Mouse (Mus musculus): ENCODE measurements at regions not wholly inside any gene's neighbourhood (a gene's known extent, or its start where the extent isn't known, plus 50 kb on each side); places are given as distances from the start of the nearest gene placed in this dataset.

DNA sequence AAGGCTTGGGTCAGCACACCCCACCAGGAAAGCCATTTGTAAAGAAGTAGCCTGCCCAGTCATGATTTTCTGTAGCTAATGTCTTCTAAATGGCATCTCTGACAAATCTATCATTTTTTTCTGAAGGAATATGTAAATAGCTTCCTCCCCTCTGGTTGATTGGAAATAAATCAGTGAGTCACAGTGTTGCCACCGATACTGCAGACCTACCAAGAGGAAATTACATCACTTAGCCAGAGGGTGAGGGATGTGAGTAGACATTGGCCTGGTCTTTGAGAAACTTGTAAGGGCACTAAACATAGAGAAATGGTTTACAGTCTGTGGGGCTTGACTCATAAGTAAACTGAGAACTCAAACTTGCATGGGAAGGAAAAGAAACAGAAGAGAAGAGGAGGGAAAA, 163.1 kb upstream of the 4930412O13Rik start:
- no peaks in the 10 kb centered on the region for H3K9me3 ChIP-seq (replicated peaks; ENCODE audit: low read length)
- peaks cover 0 to 13% of the 10 kb centered on the region in 2 experiments; a peak in 2 of 4 replicates for H3K4me1 ChIP-seq (ENCODE audit: control insufficient read depth in 1 of 2, insufficient read depth in 2 of 2)
- no peaks in the 10 kb centered on the region for H3K27me3 ChIP-seq (replicated peaks)
- no peak overlapping the region for H3K9ac ChIP-seq (ENCODE audit: insufficient read depth, low read depth)
- H3K36me3 ChIP-seq (replicated peaks in 1 of 2; ENCODE audit: control insufficient read depth in 1 of 2, insufficient read depth in 1 of 2, low read length in 1 of 2), result no peaks in the 10 kb centered on the region
- H3K27ac ChIP-seq (ENCODE audit: insufficient read depth, low read depth), result no peak overlapping the region
- dilution Hi-C loops (cut with MboI; ENCODE audit: extremely low pct_ligation_motif_present, extremely low pct_unique_long_range_greater_than_20kb, low sequenced_read_pairs), result no loop called here
- no peaks in the 10 kb centered on the region for H3K79me2 ChIP-seq (replicated peaks; ENCODE audit: control insufficient read depth, extremely low read depth, insufficient read depth, poor library complexity, severe bottlenecking)
- in situ Hi-C loops (cut with MboI; ENCODE audit: low pct_ligation_motif_present, low pct_unique_long_range_greater_than_20kb, low sequenced_read_pairs), result no loop called here
- H3K4me3 ChIP-seq (replicated peaks in 1 of 3; ENCODE audit: low read depth in 2 of 3, low read length in 2 of 3, poor library complexity in 1 of 3), result no peak overlapping the region
- H3K4me2 ChIP-seq (ENCODE audit: insufficient read depth, low read depth, poor library complexity, severe bottlenecking), result no peak overlapping the region
- peak; percentile 37 for DNase-seq (ENCODE audit: extremely low read depth)
- TF ChIP-seq RAD21 (IDR thresholded peaks at IDR 0.05; ENCODE audit: low read depth, low read length) (no peak), ETS1 (conservative IDR thresholded peaks at IDR 0.05; ENCODE audit: low read depth, low read length) (no peak), ZNF384 (IDR thresholded peaks at IDR 0.05; ENCODE audit: low read depth, low read length) (no peak), MAX (IDR thresholded peaks at IDR 0.05; ENCODE audit: low read length) (no peak), SIN3A (IDR thresholded peaks at IDR 0.05; ENCODE audit: low read length) (no peak), CHD2 (IDR thresholded peaks at IDR 0.05; ENCODE audit: low read length) (no peak), SMC3 (IDR thresholded peaks at IDR 0.05; ENCODE audit: low read depth, low read length) (no peak)

DNA sequence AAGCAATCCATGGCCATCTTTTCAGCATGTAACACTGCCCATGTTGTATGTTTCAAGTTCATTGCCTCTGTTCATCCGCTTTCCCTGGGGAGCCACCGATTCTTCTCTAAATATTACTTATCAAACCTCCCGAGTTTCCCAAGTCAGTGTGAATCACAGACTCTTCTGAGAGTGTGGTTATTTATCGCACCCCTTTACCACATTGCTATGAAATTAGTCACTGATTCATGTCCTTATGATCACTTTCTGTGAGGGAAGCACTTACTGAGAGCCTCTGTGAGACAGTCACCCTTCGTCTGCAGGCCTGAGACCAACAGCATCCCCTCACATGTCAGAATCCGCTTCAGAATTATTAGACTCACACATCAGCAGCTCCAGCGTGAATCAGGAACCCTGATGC, 147.8 kb upstream of the 4930412O13Rik start:
- in situ Hi-C loops (cut with MboI; ENCODE audit: low pct_ligation_motif_present, low pct_unique_long_range_greater_than_20kb, low sequenced_read_pairs) (no loop called here), dilution Hi-C loops (cut with MboI; ENCODE audit: extremely low pct_ligation_motif_present, extremely low pct_unique_long_range_greater_than_20kb, low sequenced_read_pairs) (no loop called here)

DNA sequence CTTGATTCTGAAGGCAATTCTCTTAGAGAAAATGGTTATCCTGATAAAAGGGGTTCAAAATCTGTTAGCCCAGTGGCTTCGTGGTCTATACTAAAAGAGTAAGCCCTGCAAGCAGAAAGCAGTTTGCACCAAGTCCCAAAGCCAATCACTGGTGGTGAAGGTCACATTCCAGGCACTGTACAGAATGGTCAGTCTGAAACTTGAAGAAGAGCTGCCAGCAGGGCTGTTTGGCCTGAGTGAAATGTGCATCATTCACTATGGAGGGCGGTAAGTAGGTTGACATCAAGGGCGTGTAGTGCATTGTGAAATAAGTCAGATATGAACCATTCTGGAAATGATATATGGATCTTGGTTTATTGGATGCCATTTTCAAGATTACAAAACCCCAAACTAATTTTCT, 136.9 kb upstream of the 4930412O13Rik start:
- dilution Hi-C loops (cut with MboI; ENCODE audit: extremely low pct_ligation_motif_present, extremely low pct_unique_long_range_greater_than_20kb, low sequenced_read_pairs), result no loop called here
- H3K4me3 ChIP-seq (replicated peaks in 1 of 3; ENCODE audit: low read depth in 2 of 3, low read length in 2 of 3, poor library complexity in 1 of 3), result no peak overlapping the region

More for the DNA sequence above, 147.8 kb upstream of the 4930412O13Rik start:
- H3K27me3 ChIP-seq (replicated peaks), result no peaks in the 10 kb centered on the region
- no peaks in the 10 kb centered on the region for H3K79me2 ChIP-seq (replicated peaks; ENCODE audit: control insufficient read depth, extremely low read depth, insufficient read depth, poor library complexity, severe bottlenecking)
- no peak for TF ChIP-seq RAD21 (IDR thresholded peaks at IDR 0.05; ENCODE audit: low read depth, low read length)
- no peak for TF ChIP-seq SIN3A (IDR thresholded peaks at IDR 0.05; ENCODE audit: low read length)
- no peak for TF ChIP-seq CHD2 (IDR thresholded peaks at IDR 0.05; ENCODE audit: low read length)
- TF ChIP-seq ZNF384 (IDR thresholded peaks at IDR 0.05; ENCODE audit: low read depth, low read length), result no peak
- TF ChIP-seq JUN (IDR thresholded peaks at IDR 0.05; ENCODE audit: insufficient read depth, low read depth, low read length), result no peak
- no peak for TF ChIP-seq POLR2AphosphoS2 (IDR thresholded peaks at IDR 0.05; ENCODE audit: low read depth, low read length)
- no peak for TF ChIP-seq JUND (conservative IDR thresholded peaks at IDR 0.05; ENCODE audit: low read depth, low read length)
- TF ChIP-seq KAT2A (IDR thresholded peaks at IDR 0.05; ENCODE audit: insufficient replicate concordance, low read length), result no peak
- no peak for TF ChIP-seq ETS1 (conservative IDR thresholded peaks at IDR 0.05; ENCODE audit: low read depth, low read length)
- TF ChIP-seq MAX (IDR thresholded peaks at IDR 0.05; ENCODE audit: low read length), result no peak
- TF ChIP-seq HCFC1 (IDR thresholded peaks at IDR 0.05; ENCODE audit: low read depth, low read length), result no peak
- TF ChIP-seq CTCF (conservative IDR thresholded peaks at IDR 0.05 in 1 of 2, IDR thresholded peaks at IDR 0.05 in 1 of 2; ENCODE audit: low read depth in 2 of 2, low read length in 2 of 2), result no peak
- TF ChIP-seq MAZ (IDR thresholded peaks at IDR 0.05; ENCODE audit: low read depth, low read length), result no peak
- TF ChIP-seq ZC3H11A (IDR thresholded peaks at IDR 0.05; ENCODE audit: low read depth, low read length), result no peak
- no peak for TF ChIP-seq TCF12 (IDR thresholded peaks at IDR 0.05; ENCODE audit: low read depth, low read length)
- no peak for TF ChIP-seq SMC3 (IDR thresholded peaks at IDR 0.05; ENCODE audit: low read depth, low read length)
- no peak overlapping the region for H3K4me3 ChIP-seq (replicated peaks in 1 of 3; ENCODE audit: low read depth in 2 of 3, low read length in 2 of 3, poor library complexity in 1 of 3)
- H3K4me1 ChIP-seq (ENCODE audit: control insufficient read depth in 1 of 2, insufficient read depth in 2 of 2), result no peaks in the 10 kb centered on the region; a peak in 1 of 4 replicates
- no peak for DNase-seq (ENCODE audit: extremely low read depth)
- H3K27ac ChIP-seq (ENCODE audit: insufficient read depth, low read depth), result no peak overlapping the region
- no peaks in the 10 kb centered on the region for H3K36me3 ChIP-seq (replicated peaks in 1 of 2; ENCODE audit: control insufficient read depth in 1 of 2, insufficient read depth in 1 of 2, low read length in 1 of 2)
- H3K9ac ChIP-seq (ENCODE audit: insufficient read depth, low read depth), result no peak overlapping the region
- no peaks in the 10 kb centered on the region for H3K9me3 ChIP-seq (replicated peaks; ENCODE audit: low read length)
- H3K4me2 ChIP-seq (ENCODE audit: insufficient read depth, low read depth, poor library complexity, severe bottlenecking), result no peak overlapping the region

More for the DNA sequence above, 136.9 kb upstream of the 4930412O13Rik start:
- in situ Hi-C loops (cut with MboI; ENCODE audit: low pct_ligation_motif_present, low pct_unique_long_range_greater_than_20kb, low sequenced_read_pairs), result no loop called here
- Histone ChIP-seq H3K9me3 (replicated peaks; ENCODE audit: low read length) (no peaks in the 10 kb centered on the region), H3K79me2 (replicated peaks; ENCODE audit: control insufficient read depth, extremely low read depth, insufficient read depth, poor library complexity, severe bottlenecking) (no peaks in the 10 kb centered on the region), H3K9ac (ENCODE audit: insufficient read depth, low read depth) (no peak overlapping the region), H3K4me2 (ENCODE audit: insufficient read depth, low read depth, poor library complexity, severe bottlenecking) (no peak overlapping the region), H3K36me3 (replicated peaks in 1 of 2; ENCODE audit: control insufficient read depth in 1 of 2, insufficient read depth in 1 of 2, low read length in 1 of 2) (no peaks in the 10 kb centered on the region), H3K27ac (ENCODE audit: insufficient read depth, low read depth) (no peak overlapping the region), H3K27me3 (replicated peaks) (no peaks in the 10 kb centered on the region), H3K4me1 (ENCODE audit: control insufficient read depth in 1 of 2, insufficient read depth in 2 of 2) (peaks cover 10 to 15% of the 10 kb centered on the region in 2 experiments)
- no peak for DNase-seq (ENCODE audit: extremely low read depth)
- TF ChIP-seq NELFE (IDR thresholded peaks at IDR 0.05; ENCODE audit: low read depth, low read length) (no peak), CHD2 (IDR thresholded peaks at IDR 0.05; ENCODE audit: low read length) (no peak), ZC3H11A (IDR thresholded peaks at IDR 0.05; ENCODE audit: low read depth, low read length) (no peak), MYC (IDR thresholded peaks at IDR 0.05; ENCODE audit: low read depth, low read length) (no peak), RAD21 (IDR thresholded peaks at IDR 0.05; ENCODE audit: low read depth, low read length) (no peak), USF2 (conservative IDR thresholded peaks at IDR 0.05; ENCODE audit: low read depth, low read length) (no peak), ZNF384 (IDR thresholded peaks at IDR 0.05; ENCODE audit: low read depth, low read length) (no peak), PAX5 (IDR thresholded peaks at IDR 0.05; ENCODE audit: low read length) (no peak), UBTF (IDR thresholded peaks at IDR 0.05; ENCODE audit: low read depth, low read length) (no peak), HCFC1 (IDR thresholded peaks at IDR 0.05; ENCODE audit: low read depth, low read length) (no peak), IRF4 (IDR thresholded peaks at IDR 0.05; ENCODE audit: low read depth, low read length) (no peak), GABPA (IDR thresholded peaks at IDR 0.05; ENCODE audit: insufficient replicate concordance, low read depth, low read length) (no peak), CHD1 (IDR thresholded peaks at IDR 0.05; ENCODE audit: low read depth, low read length) (no peak), NRF1 (IDR thresholded peaks at IDR 0.05; ENCODE audit: low read depth, low read length) (no peak), MXI1 (IDR thresholded peaks at IDR 0.05; ENCODE audit: low read depth, low read length) (no peak), SIN3A (IDR thresholded peaks at IDR 0.05; ENCODE audit: low read length) (no peak), TBP (conservative IDR thresholded peaks at IDR 0.05; ENCODE audit: low read depth, low read length) (no peak), ETS1 (conservative IDR thresholded peaks at IDR 0.05; ENCODE audit: low read depth, low read length) (no peak), POLR2AphosphoS2 (IDR thresholded peaks at IDR 0.05; ENCODE audit: low read depth, low read length) (no peak)
